Mouse (Mus musculus) left cerebral cortex, adult 18-20 months (tissue): ENCODE measurements at regions not wholly inside any gene's neighbourhood (a gene's known extent, or its start where the extent isn't known, plus 50 kb on each side); places are given as distances from the start of the nearest gene placed in this dataset.

Experiments used
- DNase-seq, 2 experiments: peaks; one replicate each; pipeline ENCODE4 v3.0.0; 2021 to 2022; ENCODE audit warnings: low spot score in 2 of 2, mixed read lengths in 1 of 2

- DNase-seq = no peak
These were observed 227.7 kb downstream of the Adgrl2 start for GRCm38 (mm10) chr3:148762541-148763225.

GRCm38 (mm10) chr3:148761586-148761985 is 228.8 kb downstream of the Adgrl2 start:
- no peak for DNase-seq

GRCm38 (mm10) chr3:148759500-148759899 is 230.9 kb downstream of the Adgrl2 start:
- no peak for DNase-seq

- no peak for DNase-seq
These were observed 244.1 kb downstream of the Adgrl2 start for GRCm38 (mm10) chr3:148746234-148746633.

GRCm38 (mm10) chr3:148744651-148745050 is 245.7 kb downstream of the Adgrl2 start:
- DNase-seq = no peak

- no peak for DNase-seq
These were observed 256.1 kb downstream of the Adgrl2 start for GRCm38 (mm10) chr3:148734194-148734749.

GRCm38 (mm10) chr3:148733227-148733854 is 257.0 kb downstream of the Adgrl2 start:
- no peak for DNase-seq

GRCm38 (mm10) chr3:148731436-148731835 is 258.9 kb downstream of the Adgrl2 start:
- DNase-seq = no peak

- DNase-seq = no peak
These were observed 261.1 kb downstream of the Adgrl2 start for GRCm38 (mm10) chr3:148729242-148729680.

GRCm38 (mm10) chr3:148728513-148729241 is 261.7 kb downstream of the Adgrl2 start:
- DNase-seq = no peak

GRCm38 (mm10) chr3:148726596-148727331 is 263.6 kb downstream of the Adgrl2 start:
- no peak for DNase-seq

- no peak for DNase-seq
These were observed 293.8 kb downstream of the Adgrl2 start for GRCm38 (mm10) chr3:148696555-148696954.

GRCm38 (mm10) chr3:148695453-148695852 is 294.9 kb downstream of the Adgrl2 start:
- no peak for DNase-seq

- no peak for DNase-seq
These were observed 307.2 kb downstream of the Adgrl2 start for GRCm38 (mm10) chr3:148683181-148683580.

- DNase-seq = no peak
These were observed 307.8 kb downstream of the Adgrl2 start for GRCm38 (mm10) chr3:148682445-148682994.

- no peak for DNase-seq
These were observed 309.2 kb downstream of the Adgrl2 start for GRCm38 (mm10) chr3:148681186-148681585.

GRCm38 (mm10) chr3:148680737-148681136 is 309.6 kb downstream of the Adgrl2 start:
- DNase-seq = no peak

- DNase-seq = no peak
These were observed 310.3 kb downstream of the Adgrl2 start for GRCm38 (mm10) chr3:148680086-148680485.

- DNase-seq = no peak
These were observed 311.2 kb downstream of the Adgrl2 start for GRCm38 (mm10) chr3:148679121-148679520.

GRCm38 (mm10) chr3:148676025-148676424 is 314.3 kb downstream of the Adgrl2 start:
- no peak for DNase-seq
